Mouse (Mus musculus) thymus, postnatal 25 days (tissue): Measurements from ENCODE around the gene Zfp13.
"Not testable (repeated sequence)": the region's sequence is repeated elsewhere in the genome, so short reads cannot be mapped to it uniquely, and the experiment has no call there.

ENCODE experiments used
- DNase-seq: peaks from one replicate; pipeline ENCODE4 v3.0.0; 2022

Gene Zfp13

GRCm38 (mm10) chr17:23550188-23550791, 49.0 kb downstream of the Zfp13 start:
- DNase-seq: peak; percentile 91

GRCm38 (mm10) chr17:23549441-23549840, 49.8 kb downstream of the Zfp13 start:
- DNase-seq: no peak

- peak; percentile 87 for DNase-seq
These were observed 50.7 kb downstream of the Zfp13 start for GRCm38 (mm10) chr17:23548615-23549014.

- no peak for DNase-seq
These were observed 51.4 kb downstream of the Zfp13 start for GRCm38 (mm10) chr17:23547681-23548443.

GRCm38 (mm10) chr17:23546702-23547505, 52.4 kb downstream of the Zfp13 start:
- peak; percentile 85 for DNase-seq

- peak; percentile 81 for DNase-seq
These were observed 53.0 kb downstream of the Zfp13 start for GRCm38 (mm10) chr17:23546333-23546701.

- DNase-seq: no peak
These were observed 53.4 kb downstream of the Zfp13 start for GRCm38 (mm10) chr17:23545841-23546240.

- no peak for DNase-seq
These were observed 54.5 kb downstream of the Zfp13 start for GRCm38 (mm10) chr17:23544766-23545165.

GRCm38 (mm10) chr17:23543983-23544382, 55.3 kb downstream of the Zfp13 start:
- no peak for DNase-seq

- DNase-seq: no peak
These were observed 56.0 kb downstream of the Zfp13 start for GRCm38 (mm10) chr17:23543325-23543724.

GRCm38 (mm10) chr17:23542835-23543234, 56.5 kb downstream of the Zfp13 start:
- no peak for DNase-seq

GRCm38 (mm10) chr17:23542004-23542720, 57.1 kb downstream of the Zfp13 start:
- no peak for DNase-seq

GRCm38 (mm10) chr17:23540605-23541475, 58.4 kb downstream of the Zfp13 start:
- DNase-seq: no peak

GRCm38 (mm10) chr17:23540106-23540505, 59.2 kb downstream of the Zfp13 start:
- no peak for DNase-seq

- DNase-seq: no peak
These were observed 59.7 kb downstream of the Zfp13 start for GRCm38 (mm10) chr17:23539608-23540007.

GRCm38 (mm10) chr17:23538299-23539015, 60.8 kb downstream of the Zfp13 start:
- no peak for DNase-seq

GRCm38 (mm10) chr17:23537554-23538255, 61.6 kb downstream of the Zfp13 start:
- no peak for DNase-seq

GRCm38 (mm10) chr17:23535046-23535788, 64.1 kb downstream of the Zfp13 start:
- DNase-seq: not testable (repeated sequence)

GRCm38 (mm10) chr17:23533591-23534490, 65.4 kb downstream of the Zfp13 start:
- not testable (repeated sequence) for DNase-seq
